Mouse (Mus musculus) stomach, adult 2 months (tissue): ENCODE data around the gene Adprh. TPM values are rescaled to one million over a fixed set of nuclear protein-coding genes. Genes with fewer than 3 reads are reported as not detected.

Source experiments
- polyA plus RNA-seq: library from polyadenylated mRNA; depleted of rRNA; stranded (reverse); fragments of >200 nt; gene quantifications from 2 replicates; pipeline ENCODE4 v1.2.3, GENCODE M21; 2012; rRNA removed

Gene Adprh
- 16.8 and 17.9 TPM in 2 replicates for polyA plus RNA-seq

GRCm38 (mm10) chr16:38452442-38453202, at the start of gene Adprh:
Gene Adprh (minus strand): TSS chr16:38452703.

GRCm38 (mm10) chr16:38455511-38456418, 3.3 kb upstream of the Adprh start, which contains the start of gene Cd80:
Gene Cd80 (plus strand): TSS chr16:38455561.

GRCm38 (mm10) chr16:38432498-38433425, 19.7 kb downstream of the Adprh start, which contains the start of gene Pla1a:
Gene Pla1a (minus strand): TSS chr16:38433145.

Other genes starting within 250 kb of the Adprh start
- gene Nr1i2, start 157.9 kb downstream of the Adprh start, polyA plus RNA-seq, result 5.1 and 6.8 TPM in 2 replicates
- gene Maats1, start 110.6 kb downstream of the Adprh start, polyA plus RNA-seq, result not detected in 2 replicates
- 20.0 and 23.5 TPM in 2 replicates for gene Cox17, start 105.7 kb downstream of the Adprh start, polyA plus RNA-seq
- not detected in 2 replicates for gene Gm21987, start 105.7 kb downstream of the Adprh start, polyA plus RNA-seq
- 11.5 and 13.2 TPM in 2 replicates for gene Popdc2, start 90.5 kb downstream of the Adprh start, polyA plus RNA-seq
- 0.78 and 1.4 TPM in 2 replicates for gene Pla1a, start 19.6 kb downstream of the Adprh start, polyA plus RNA-seq
- gene Cd80, start 2.9 kb upstream of the Adprh start, polyA plus RNA-seq, result 0.09 and 0.27 TPM in 2 replicates
- 16.2 and 41.3 TPM in 2 replicates for gene Timmdc1, start 70.0 kb upstream of the Adprh start, polyA plus RNA-seq
- gene Poglut1, start 97.6 kb upstream of the Adprh start, polyA plus RNA-seq, result 4.5 and 5.1 TPM in 2 replicates
- gene Tmem39a, start 106.0 kb upstream of the Adprh start, polyA plus RNA-seq, result 17.3 and 23.3 TPM in 2 replicates